Mouse (Mus musculus) G1E (cell line): ENCODE measurements around the gene Psme2b.
"Not testable (repeated sequence)": the region's sequence is repeated elsewhere in the genome, so short reads cannot be mapped to it uniquely, and the experiment has no call there.

ENCODE experiments used
- CTCF ChIP-seq: IDR thresholded peaks from 2 replicates; pipeline ENCODE4 v1.5.1; 2012; ENCODE audit warnings: low read depth, low read length, inconsistent platforms, mixed read lengths
- GATA1 ChIP-seq: IDR thresholded peaks from 2 replicates; pipeline ENCODE4 v1.6.1; 2012; ENCODE audit warnings: borderline replicate concordance, low read length, inconsistent platforms, mixed read lengths
- GATA2 ChIP-seq: IDR thresholded peaks from 2 replicates; pipeline ENCODE4 v1.6.1; 2012; ENCODE audit warnings: low read depth, low read length, inconsistent platforms, borderline replicate concordance
- TAL1 ChIP-seq: conservative IDR thresholded peaks from 2 replicates; pipeline ENCODE4 v1.6.1; 2012; ENCODE audit warnings: low read depth, low read length, inconsistent platforms, mixed read lengths

- not testable (repeated sequence) for TF ChIP-seq CTCF, TAL1, GATA1, GATA2
These were observed 6.7 kb downstream of the Psme2b start for GRCm38 (mm10) chr11:48939286-48939685.
